Mouse (Mus musculus): ENCODE results near the gene Ehmt2. TPM values are rescaled to one million over a fixed set of nuclear protein-coding genes. Genes with fewer than 3 reads are reported as not detected.
"Not testable (repeated sequence)": the region's sequence is repeated elsewhere in the genome, so short reads cannot be mapped to it uniquely, and the experiment has no call there.

Gene Ehmt2
- polyA plus RNA-seq, 1 experiment from 2014 or later = 121 TPM

GRCm38 (mm10) chr17:34947606-34948005, 49.3 kb downstream of the Ehmt2 start:
- no peaks in the 10 kb centered on the region for H3K27me3 ChIP-seq (replicated peaks; ENCODE audit: control insufficient read depth, insufficient read depth, low read length)
- no peaks in the 10 kb centered on the region for H3K9me3 ChIP-seq (ENCODE audit: control insufficient read depth, low read length)
- no peak overlapping the region for H3K4me3 ChIP-seq (replicated peaks; ENCODE audit: low read length)
- ATAC-seq = no peak
- no peak overlapping the region for H3K9ac ChIP-seq (replicated peaks; ENCODE audit: low read depth, low read length)
- 20% methylated on average over 8 of the region's 8 CpGs for WGBS
- H3K4me2 ChIP-seq (ENCODE audit: low read length) = no peak overlapping the region
- no peak overlapping the region for H3K27ac ChIP-seq (ENCODE audit: low read length)
- peaks cover 10% of the 10 kb centered on the region for H3K36me3 ChIP-seq (ENCODE audit: control insufficient read depth, insufficient read depth)
- H3K4me1 ChIP-seq (replicated peaks; ENCODE audit: control insufficient read depth, insufficient read depth, low read length) = peaks cover 16% of the 10 kb centered on the region

GRCm38 (mm10) chr17:34948721-34949552, 50.7 kb downstream of the Ehmt2 start:
- not testable (repeated sequence) for H3K36me3 ChIP-seq (ENCODE audit: control insufficient read depth, insufficient read depth); ATAC-seq; H3K27me3 ChIP-seq (replicated peaks; ENCODE audit: control insufficient read depth, insufficient read depth, low read length); H3K4me2 ChIP-seq (ENCODE audit: low read length); H3K9me3 ChIP-seq (ENCODE audit: control insufficient read depth, low read length); H3K27ac ChIP-seq (ENCODE audit: low read length); H3K9ac ChIP-seq (replicated peaks; ENCODE audit: low read depth, low read length); H3K4me3 ChIP-seq (replicated peaks; ENCODE audit: low read length)
- peaks cover 16% of the 10 kb centered on the region for H3K4me1 ChIP-seq (replicated peaks; ENCODE audit: control insufficient read depth, insufficient read depth, low read length)
- WGBS = 58% methylated on average over 9 of the region's 9 CpGs

- 44% methylated on average over 4 of the region's 4 CpGs for WGBS
- H3K9me3 ChIP-seq (ENCODE audit: control insufficient read depth, low read length) = no peaks in the 10 kb centered on the region
- peaks cover 10% of the 10 kb centered on the region for H3K36me3 ChIP-seq (ENCODE audit: control insufficient read depth, insufficient read depth)
- no peak for ATAC-seq
- no peak overlapping the region for H3K9ac ChIP-seq (replicated peaks; ENCODE audit: low read depth, low read length)
- peaks cover 16% of the 10 kb centered on the region for H3K4me1 ChIP-seq (replicated peaks; ENCODE audit: control insufficient read depth, insufficient read depth, low read length)
- no peak overlapping the region for H3K4me3 ChIP-seq (replicated peaks; ENCODE audit: low read length)
- H3K27ac ChIP-seq (ENCODE audit: low read length) = no peak overlapping the region
- H3K4me2 ChIP-seq (ENCODE audit: low read length) = no peak overlapping the region
- no peaks in the 10 kb centered on the region for H3K27me3 ChIP-seq (replicated peaks; ENCODE audit: control insufficient read depth, insufficient read depth, low read length)
Observed at GRCm38 (mm10) chr17:34949553-34949969, 51.3 kb downstream of the Ehmt2 start.

- peak overlapping the region; percentile 100 for H3K9ac ChIP-seq (replicated peaks; ENCODE audit: low read depth, low read length)
- no peak for ATAC-seq
- peak overlapping the region; percentile 75 for H3K4me2 ChIP-seq (ENCODE audit: low read length)
- 18% methylated on average over 10 of the region's 10 CpGs for WGBS
- peak overlapping the region; percentile 99 for H3K4me3 ChIP-seq (replicated peaks; ENCODE audit: low read length)
- no peaks in the 10 kb centered on the region for H3K9me3 ChIP-seq (ENCODE audit: control insufficient read depth, low read length)
- H3K36me3 ChIP-seq (ENCODE audit: control insufficient read depth, insufficient read depth) = peaks cover 10% of the 10 kb centered on the region
- no peaks in the 10 kb centered on the region for H3K27me3 ChIP-seq (replicated peaks; ENCODE audit: control insufficient read depth, insufficient read depth, low read length)
- H3K4me1 ChIP-seq (replicated peaks; ENCODE audit: control insufficient read depth, insufficient read depth, low read length) = peaks cover 16% of the 10 kb centered on the region
- peak overlapping the region; percentile 92 for H3K27ac ChIP-seq (ENCODE audit: low read length)
Observed at GRCm38 (mm10) chr17:34950514-34951455, 52.5 kb downstream of the Ehmt2 start.

- under 1% methylated on average over 29 of the region's 29 CpGs for WGBS
- ATAC-seq = peak; percentile 56
- Histone ChIP-seq H3K27me3 (replicated peaks; ENCODE audit: control insufficient read depth, insufficient read depth, low read length) (0 out of 2 replicates have a peak, but pooled peaks cover under 1% of the 10 kb centered on the region), H3K4me3 (replicated peaks; ENCODE audit: low read length) (peak overlapping the region; percentile 99), H3K27ac (ENCODE audit: low read length) (peak overlapping the region; percentile 92), H3K4me1 (replicated peaks; ENCODE audit: control insufficient read depth, insufficient read depth, low read length) (peaks cover 16% of the 10 kb centered on the region), H3K9me3 (ENCODE audit: control insufficient read depth, low read length) (no peaks in the 10 kb centered on the region), H3K36me3 (ENCODE audit: control insufficient read depth, insufficient read depth) (peaks cover 10% of the 10 kb centered on the region), H3K9ac (replicated peaks; ENCODE audit: low read depth, low read length) (peak overlapping the region; percentile 100), H3K4me2 (ENCODE audit: low read length) (peak overlapping the region; percentile 75)
Observed at GRCm38 (mm10) chr17:34951636-34952377, 53.5 kb downstream of the Ehmt2 start.

GRCm38 (mm10) chr17:34952378-34953040, 54.2 kb downstream of the Ehmt2 start:
- Histone ChIP-seq H3K27ac (ENCODE audit: low read length) (peak overlapping the region; percentile 92), H3K27me3 (replicated peaks; ENCODE audit: control insufficient read depth, insufficient read depth, low read length) (0 out of 2 replicates have a peak, but pooled peaks cover 2% of the 10 kb centered on the region), H3K4me2 (ENCODE audit: low read length) (peak overlapping the region; percentile 75), H3K36me3 (ENCODE audit: control insufficient read depth, insufficient read depth) (peaks cover 10% of the 10 kb centered on the region), H3K4me1 (replicated peaks; ENCODE audit: control insufficient read depth, insufficient read depth, low read length) (peaks cover 16% of the 10 kb centered on the region), H3K4me3 (replicated peaks; ENCODE audit: low read length) (peak overlapping the region; percentile 99), H3K9ac (replicated peaks; ENCODE audit: low read depth, low read length) (peak overlapping the region; percentile 100), H3K9me3 (ENCODE audit: control insufficient read depth, low read length) (no peaks in the 10 kb centered on the region)
- peak; percentile 85 for ATAC-seq
- under 1% methylated on average over 23 of the region's 23 CpGs for WGBS

GRCm38 (mm10) chr17:34953258-34953657, 55.0 kb downstream of the Ehmt2 start:
- Histone ChIP-seq H3K9me3 (ENCODE audit: control insufficient read depth, low read length) (no peaks in the 10 kb centered on the region), H3K27me3 (replicated peaks; ENCODE audit: control insufficient read depth, insufficient read depth, low read length) (0 out of 2 replicates have a peak, but pooled peaks cover 2% of the 10 kb centered on the region), H3K4me2 (ENCODE audit: low read length) (no peak overlapping the region), H3K4me3 (replicated peaks; ENCODE audit: low read length) (no peak overlapping the region; the same call in 1 of the 2 replicates), H3K4me1 (replicated peaks; ENCODE audit: control insufficient read depth, insufficient read depth, low read length) (peaks cover 16% of the 10 kb centered on the region), H3K36me3 (ENCODE audit: control insufficient read depth, insufficient read depth) (peaks cover 10% of the 10 kb centered on the region), H3K9ac (replicated peaks; ENCODE audit: low read depth, low read length) (no peak overlapping the region), H3K27ac (ENCODE audit: low read length) (no peak overlapping the region; the same call in 1 of the 2 replicates)
- no peak for ATAC-seq
- 92% methylated on average over 3 of the region's 3 CpGs for WGBS

GRCm38 (mm10) chr17:34953904-34954303, 55.6 kb downstream of the Ehmt2 start:
- 81% methylated on average over 4 of the region's 4 CpGs for WGBS
- Histone ChIP-seq H3K4me2 (ENCODE audit: low read length) (no peak overlapping the region), H3K9me3 (ENCODE audit: control insufficient read depth, low read length) (no peaks in the 10 kb centered on the region), H3K4me3 (replicated peaks; ENCODE audit: low read length) (no peak overlapping the region), H3K4me1 (replicated peaks; ENCODE audit: control insufficient read depth, insufficient read depth, low read length) (peaks cover 16% of the 10 kb centered on the region), H3K27me3 (replicated peaks; ENCODE audit: control insufficient read depth, insufficient read depth, low read length) (0 out of 2 replicates have a peak, but pooled peaks cover 2% of the 10 kb centered on the region), H3K9ac (replicated peaks; ENCODE audit: low read depth, low read length) (no peak overlapping the region), H3K36me3 (ENCODE audit: control insufficient read depth, insufficient read depth) (peaks cover 10% of the 10 kb centered on the region), H3K27ac (ENCODE audit: low read length) (no peak overlapping the region)
- ATAC-seq = no peak

Measured in forebrain, embryonic 16.5 days (tissue).